Mouse (Mus musculus) ES-E14 (cell line): ENCODE measurements around the gene Tmem159. TPM values are rescaled to one million over a fixed set of nuclear protein-coding genes. Genes with fewer than 3 reads are reported as not detected.

ENCODE experiments used
- DNase-seq: peaks from one replicate; pipeline ENCODE4 v3.0.0-alpha.2; 2013; ENCODE audit warnings: low read depth, low spot score
- H3K27ac ChIP-seq: 2 replicates; pipeline ENCODE4 v1.5.1; 2012; ENCODE audit warnings: low read depth, mild to moderate bottlenecking, low read length, moderate library complexity, mixed read lengths; ENCODE audit not compliant: poor library complexity, insufficient read depth, severe bottlenecking
- H3K36me3 ChIP-seq: 2 replicates; pipeline ENCODE4 v1.6.1; 2012; ENCODE audit warnings: mild to moderate bottlenecking, low read length, moderate library complexity, mixed read lengths; ENCODE audit not compliant: control insufficient read depth, poor library complexity, insufficient read depth, severe bottlenecking
- H3K4me1 ChIP-seq, 2 experiments: fragments of 150-350 bp in 1 of 2; sonication (generic) in 1 of 2; 2 replicates each; pipeline ENCODE4 v1.6.1; 2012; ENCODE audit warnings: low read length in 2 of 2, mild to moderate bottlenecking in 1 of 2, mixed read lengths in 1 of 2; ENCODE audit not compliant: control insufficient read depth in 2 of 2, insufficient read depth in 2 of 2, poor library complexity in 1 of 2
- H3K4me3 ChIP-seq, 2 experiments: fragments of 150-350 bp in 1 of 2; sonication (generic) in 1 of 2; 2 replicates each; pipeline ENCODE4 v1.5.1; 2012; ENCODE audit warnings: low read length in 2 of 2, low read depth in 1 of 2, mild to moderate bottlenecking in 1 of 2, mixed read lengths in 1 of 2; ENCODE audit not compliant: insufficient read depth in 1 of 2, poor library complexity in 1 of 2, severe bottlenecking in 1 of 2
- H3K9ac ChIP-seq: 2 replicates; pipeline ENCODE4 v1.6.1; 2012; ENCODE audit warnings: low read depth, mild to moderate bottlenecking, low read length, mixed read lengths; ENCODE audit not compliant: poor library complexity, insufficient read depth, severe bottlenecking
- H3K9me3 ChIP-seq: fragments of 150-350 bp; sonication (generic); 2 replicates; pipeline ENCODE4 v1.6.1; 2012; ENCODE audit warnings: low read depth, mild to moderate bottlenecking, low read length; ENCODE audit not compliant: control insufficient read depth, insufficient read depth
- CHD2 ChIP-seq: IDR thresholded peaks from 2 replicates; pipeline ENCODE4 v1.6.1; 2014; ENCODE audit warnings: mild to moderate bottlenecking, low read depth, low read length, inconsistent platforms
- HCFC1 ChIP-seq: IDR thresholded peaks from 2 replicates; pipeline ENCODE4 v1.6.1; 2012; ENCODE audit warnings: low read length, inconsistent platforms, borderline replicate concordance; ENCODE audit not compliant: insufficient read depth
- MAFK ChIP-seq: IDR thresholded peaks from 2 replicates; pipeline ENCODE4 v1.6.1; 2014; ENCODE audit warnings: mild to moderate bottlenecking, low read depth, low read length, inconsistent platforms; ENCODE audit not compliant: insufficient read depth
- ZC3H11A ChIP-seq: IDR thresholded peaks from 2 replicates; pipeline ENCODE4 v1.6.1; 2012; ENCODE audit warnings: low read depth, mild to moderate bottlenecking, inconsistent platforms, low read length, borderline replicate concordance
- ZNF384 ChIP-seq: IDR thresholded peaks from 2 replicates; pipeline ENCODE4 v1.6.1; 2012; ENCODE audit warnings: low read depth, low read length, inconsistent platforms
- in situ Hi-C, 2 experiments: fragments of 600-800 bp; cut with MboI; formaldehyde crosslinking; loops; one replicate each; pipeline ENCODE4 v1.15.1; 2025; ENCODE audit warnings: low sequenced_read_pairs in 2 of 2, inconsistent platforms in 1 of 2; ENCODE audit not compliant: unreplicated experiment in 2 of 2
- total RNA-seq: library from RNA; depleted of rRNA; stranded (reverse); fragments of 300-350 nt; gene quantifications from 2 replicates; pipeline ENCODE4 v1.2.3, GENCODE M21; 2012; rRNA removed

Tmem159 gene
- total RNA-seq, 1 experiment, result 9.6 TPM

GRCm38 (mm10) chr7:120157575-120158061 is 55.5 kb downstream of the Tmem159 start:
- peaks cover 4 to 9% of the 10 kb centered on the region in 2 experiments; a peak in 3 of 4 replicates for H3K4me1 ChIP-seq
- no peak overlapping the region for H3K9ac ChIP-seq
- no peak overlapping the region for H3K27ac ChIP-seq
- in situ Hi-C loops, result no loop called here
- DNase-seq, result no peak
- H3K36me3 ChIP-seq, result no peaks in the 10 kb centered on the region
- no peaks in the 10 kb centered on the region for H3K9me3 ChIP-seq
- H3K4me3 ChIP-seq, result no peak overlapping the region
- TF ChIP-seq CHD2, result no peak
- TF ChIP-seq ZC3H11A, result no peak
- TF ChIP-seq HCFC1, result no peak
- TF ChIP-seq ZNF384, result no peak
- no peak for TF ChIP-seq MAFK

- Histone ChIP-seq H3K4me1 (peaks cover 4 to 9% of the 10 kb centered on the region in 2 experiments; a peak in 3 of 4 replicates), H3K4me3 (no peak overlapping the region), H3K36me3 (no peaks in the 10 kb centered on the region), H3K27ac (peak overlapping the region; percentile 69; the same call in 1 of the 2 replicates), H3K9ac (no peak overlapping the region), H3K9me3 (no peaks in the 10 kb centered on the region)
- peak; percentile 63 for DNase-seq
- TF ChIP-seq ZC3H11A, result no peak
- TF ChIP-seq ZNF384, result no peak
- no peak for TF ChIP-seq CHD2
- TF ChIP-seq MAFK, result no peak
- TF ChIP-seq HCFC1, result no peak
- in situ Hi-C loops, result no loop called here
Measured at GRCm38 (mm10) chr7:120158121-120158613, 56.0 kb downstream of the Tmem159 start.

- Histone ChIP-seq H3K27ac (no peak overlapping the region), H3K4me3 (no peak overlapping the region), H3K36me3 (no peaks in the 10 kb centered on the region), H3K9me3 (no peaks in the 10 kb centered on the region), H3K4me1 (0 out of 4 replicates have a peak, but pooled peaks cover 0 to 2% of the 10 kb centered on the region in 2 experiments), H3K9ac (no peak overlapping the region)
- in situ Hi-C loops, result no loop called here
- no peak for DNase-seq
- TF ChIP-seq CHD2 (no peak), ZNF384 (no peak), ZC3H11A (no peak), MAFK (no peak), HCFC1 (no peak)
Measured at GRCm38 (mm10) chr7:120163581-120164251, 61.6 kb downstream of the Tmem159 start.

Other genes starting within 250 kb of the Tmem159 start
- 1.4 and 3.8 TPM in 2 replicates for gene Lyrm1, start 206.5 kb upstream of the Tmem159 start, total RNA-seq
- 26.1 and 27.1 TPM in 2 replicates for gene Dcun1d3, start 206.1 kb upstream of the Tmem159 start, total RNA-seq
- gene Dnah3, start 7.1 kb upstream of the Tmem159 start, total RNA-seq, result 0.05 TPM in 1 of 2 replicates, not detected in the other
- gene Zp2, start 42.9 kb downstream of the Tmem159 start, total RNA-seq, result 0.11 TPM in 1 of 2 replicates, not detected in the other
- gene Anks4b, start 71.5 kb downstream of the Tmem159 start, total RNA-seq, result 0.04 TPM in 1 of 2 replicates, not detected in the other
- gene Crym, start 99.8 kb downstream of the Tmem159 start, total RNA-seq, result 3.6 and 3.7 TPM in 2 replicates
- gene Abca14, start 101.6 kb downstream of the Tmem159 start, total RNA-seq, result 0.09 and 0.16 TPM in 2 replicates
- not detected in 2 replicates for gene Abca15, start 226.3 kb downstream of the Tmem159 start, total RNA-seq